Mouse (Mus musculus) thymus, adult 2 months (tissue): Measurements from ENCODE around the gene Ttc23.

Experiments
- CTCF ChIP-seq: fragments of 200-500 bp; IDR thresholded peaks from 2 replicates; pipeline ENCODE4 v1.5.1; 2012; ENCODE audit warnings: mild to moderate bottlenecking, control low read depth, low read length, moderate library complexity, borderline replicate concordance; ENCODE audit not compliant: control insufficient read depth, poor library complexity, insufficient read depth; ENCODE audit errors: extremely low read depth
- POLR2A ChIP-seq: fragments of 200-500 bp; IDR thresholded peaks from 2 replicates; pipeline ENCODE4 v1.6.1; 2012; ENCODE audit warnings: mild to moderate bottlenecking, low read length, control low read depth, moderate library complexity; ENCODE audit not compliant: control insufficient read depth, poor library complexity, insufficient read depth; ENCODE audit errors: extremely low read depth

GRCm38 (mm10) chr7:67699301-67699700 is 52.1 kb downstream of the Ttc23 start:
- TF ChIP-seq CTCF (no peak), POLR2A (no peak)
